Mouse (Mus musculus) central nervous system, embryonic 11.5 days (tissue): ENCODE data around the gene Gramd4. TPM values are rescaled to one million over a fixed set of nuclear protein-coding genes. Genes with fewer than 3 reads are reported as not detected.

Experiments
- polyA plus RNA-seq: library from polyadenylated mRNA; depleted of rRNA; stranded (reverse); fragments of >200 nt; gene quantifications from 2 replicates; pipeline ENCODE4 v1.2.3, GENCODE M21; 2012; rRNA removed

Gene Gramd4
- polyA plus RNA-seq = 23.2 and 23.7 TPM in 2 replicates

DNA sequence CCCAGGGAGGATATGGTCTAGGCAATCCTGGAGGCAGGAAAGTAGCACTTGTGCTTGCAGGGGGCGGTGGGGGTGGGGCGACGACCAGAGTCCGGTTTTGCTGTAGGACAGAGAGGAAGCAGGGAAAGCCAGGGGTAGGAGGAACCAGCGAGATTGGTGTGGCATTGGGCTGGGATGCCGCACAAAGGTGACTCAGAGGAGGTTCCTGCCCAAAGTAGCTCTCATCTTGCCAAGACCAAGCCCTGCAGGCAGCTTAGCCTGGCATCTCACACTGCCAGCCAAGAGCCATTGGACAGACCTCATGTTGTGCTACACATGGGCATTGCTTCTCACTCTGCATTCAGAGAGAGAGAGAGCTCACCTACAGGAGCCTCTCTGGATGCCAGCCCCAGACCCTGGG lies at the start of gene Gramd4:
TSS of gene Gramd4 (plus strand) at position 283 of the 400 bp plus-strand sequence.

DNA sequence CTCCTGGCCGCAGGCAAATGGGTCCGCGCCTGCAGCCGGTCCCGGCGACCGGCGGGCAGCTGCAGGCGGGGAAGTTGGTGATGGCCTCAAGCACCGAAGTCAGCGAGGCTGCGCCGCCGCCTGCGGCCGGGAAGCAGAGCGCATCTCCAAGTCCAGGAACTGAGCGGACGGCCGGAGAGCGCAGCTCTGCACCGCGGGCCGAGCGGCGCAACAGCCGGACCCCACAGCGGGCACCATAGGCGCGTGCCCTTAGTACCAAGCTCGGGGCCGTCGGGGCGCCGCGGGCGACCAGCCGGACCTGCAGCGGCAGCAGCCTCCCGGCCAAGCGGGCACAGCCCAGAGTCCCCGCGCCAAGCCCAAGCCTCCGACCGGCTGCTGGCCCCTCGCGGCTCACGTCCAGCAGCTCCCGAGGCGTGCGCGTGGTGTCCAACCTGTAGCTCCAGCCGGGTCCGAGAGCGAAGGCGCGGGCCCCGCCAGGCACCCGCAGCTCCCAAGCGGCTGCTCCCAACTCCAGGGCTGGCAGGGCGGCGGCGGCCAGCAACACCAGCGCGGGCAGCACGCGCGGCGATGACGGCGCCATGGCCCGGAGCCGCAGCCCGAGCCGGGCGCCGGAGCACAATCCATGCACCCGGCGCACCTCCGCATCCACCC lies 24.2 kb upstream of the Gramd4 start, which contains the start of gene Celsr1:
TSS of gene Celsr1 (minus strand) at position 587 of the 651 bp plus-strand sequence.

DNA sequence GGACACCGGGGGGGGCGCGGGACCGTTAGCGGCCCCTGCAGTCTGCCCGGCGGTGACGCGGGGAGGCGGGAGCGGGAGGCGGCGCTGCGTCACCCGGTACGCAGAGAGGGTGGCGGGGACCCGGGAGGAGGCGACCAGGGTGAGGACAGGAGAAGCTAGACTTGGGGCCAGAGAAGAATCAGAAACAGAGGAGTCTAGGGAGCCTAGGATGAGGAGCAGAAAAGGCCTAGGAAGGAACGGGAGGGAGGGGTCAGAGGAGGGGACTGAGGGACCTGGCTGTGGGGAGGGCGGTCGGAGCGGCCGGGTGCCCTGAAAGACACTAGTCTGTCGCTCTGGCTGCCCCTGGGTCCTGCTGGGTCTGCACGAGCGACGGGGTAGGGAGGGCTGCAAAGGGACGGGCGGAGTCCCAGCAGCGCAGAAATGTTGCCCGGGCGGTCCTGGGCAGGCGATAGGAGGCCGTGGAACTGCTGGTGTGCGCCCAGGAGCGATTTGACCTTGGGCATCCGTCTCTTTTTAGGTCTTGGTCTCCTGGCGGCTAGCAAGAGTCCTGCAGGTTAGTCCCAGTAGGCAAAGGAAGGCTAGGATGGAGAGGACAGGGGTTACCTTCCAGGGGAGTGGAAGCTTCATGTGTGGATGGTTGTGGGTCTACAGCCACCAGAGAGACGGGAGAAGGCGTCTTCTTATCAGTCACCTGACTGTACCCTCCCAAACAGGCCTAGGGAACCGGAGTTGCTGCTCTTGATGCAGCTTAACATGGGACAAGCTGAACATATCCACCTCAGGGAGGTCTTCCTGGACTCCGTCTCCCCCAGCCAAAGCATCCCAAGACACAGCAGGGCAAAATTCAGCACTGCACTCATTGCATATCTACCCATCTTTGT lies 128.4 kb downstream of the Gramd4 start, which contains the start of gene Cerk:
TSS of gene Cerk (minus strand) at position 453 of the 881 bp plus-strand sequence.

Other genes with a start within 250 kb of the Gramd4 start
- 15.3 and 15.5 TPM in 2 replicates for gene Cdpf1, start 246.0 kb upstream of the Gramd4 start, polyA plus RNA-seq
- 0.07 and 0.11 TPM in 2 replicates for gene Pkdrej, start 236.0 kb upstream of the Gramd4 start, polyA plus RNA-seq
- gene Ttc38, start 225.4 kb upstream of the Gramd4 start, polyA plus RNA-seq = 2.2 and 3.5 TPM in 2 replicates
- 34.7 and 37.0 TPM in 2 replicates for gene Gtse1, start 197.9 kb upstream of the Gramd4 start, polyA plus RNA-seq
- 53.7 and 60.2 TPM in 2 replicates for gene Trmu, start 178.4 kb upstream of the Gramd4 start, polyA plus RNA-seq
- gene Celsr1, start 23.9 kb upstream of the Gramd4 start, polyA plus RNA-seq = 9.7 and 12.7 TPM in 2 replicates
- 13.3 and 17.6 TPM in 2 replicates for gene Cerk, start 128.4 kb downstream of the Gramd4 start, polyA plus RNA-seq
- gene Tbc1d22a, start 156.8 kb downstream of the Gramd4 start, polyA plus RNA-seq = 10.4 and 12.2 TPM in 2 replicates